Mouse (Mus musculus) cerebellum, adult 9-10 months (tissue): ENCODE measurements around the gene Cpeb3.
"Not testable (repeated sequence)": the region's sequence is repeated elsewhere in the genome, so short reads cannot be mapped to it uniquely, and the experiment has no call there.

Source experiments
- DNase-seq: peaks from one replicate; pipeline ENCODE4 v3.0.0; 2022

Cpeb3 gene

GRCm38 (mm10) chr19:37145401-37145800 lies 63.0 kb downstream of the Cpeb3 start:
- DNase-seq: no peak

GRCm38 (mm10) chr19:37141623-37142022 lies 66.8 kb downstream of the Cpeb3 start:
- DNase-seq: no peak

GRCm38 (mm10) chr19:37137133-37137532 lies 71.3 kb downstream of the Cpeb3 start:
- DNase-seq: no peak

GRCm38 (mm10) chr19:37135459-37135858 lies 72.9 kb downstream of the Cpeb3 start:
- DNase-seq: not testable (repeated sequence)

GRCm38 (mm10) chr19:37133666-37134065 lies 74.7 kb downstream of the Cpeb3 start:
- DNase-seq: no peak

GRCm38 (mm10) chr19:37131660-37132059 lies 76.7 kb downstream of the Cpeb3 start:
- DNase-seq: peak; percentile 31

- DNase-seq: no peak
Observed at GRCm38 (mm10) chr19:37128461-37128860, 79.9 kb downstream of the Cpeb3 start.

GRCm38 (mm10) chr19:37127018-37127567 lies 81.3 kb downstream of the Cpeb3 start:
- DNase-seq: no peak

- no peak for DNase-seq
Observed at GRCm38 (mm10) chr19:37124961-37125360, 83.4 kb downstream of the Cpeb3 start.

GRCm38 (mm10) chr19:37119281-37119680 lies 89.1 kb downstream of the Cpeb3 start:
- DNase-seq: no peak

- no peak for DNase-seq
Observed at GRCm38 (mm10) chr19:37115824-37116223, 92.6 kb downstream of the Cpeb3 start.

- DNase-seq: no peak
Observed at GRCm38 (mm10) chr19:37115374-37115773, 93.0 kb downstream of the Cpeb3 start.

- no peak for DNase-seq
Observed at GRCm38 (mm10) chr19:37111831-37112230, 96.6 kb downstream of the Cpeb3 start.

GRCm38 (mm10) chr19:37110494-37110893 lies 97.9 kb downstream of the Cpeb3 start:
- no peak for DNase-seq

- DNase-seq: no peak
Observed at GRCm38 (mm10) chr19:37109853-37110252, 98.5 kb downstream of the Cpeb3 start.

- no peak for DNase-seq
Observed at GRCm38 (mm10) chr19:37100689-37101088, 107.7 kb downstream of the Cpeb3 start.

- no peak for DNase-seq
Observed at GRCm38 (mm10) chr19:37095666-37096330, 112.6 kb downstream of the Cpeb3 start.

GRCm38 (mm10) chr19:37093181-37093580 lies 115.2 kb downstream of the Cpeb3 start:
- no peak for DNase-seq

GRCm38 (mm10) chr19:37090146-37091061 lies 118.0 kb downstream of the Cpeb3 start:
- DNase-seq: no peak

- no peak for DNase-seq
Observed at GRCm38 (mm10) chr19:37088043-37088748, 120.2 kb downstream of the Cpeb3 start.

GRCm38 (mm10) chr19:37084546-37084945 lies 123.9 kb downstream of the Cpeb3 start:
- DNase-seq: no peak

GRCm38 (mm10) chr19:37081467-37081866 lies 126.9 kb downstream of the Cpeb3 start:
- no peak for DNase-seq

GRCm38 (mm10) chr19:37079151-37079550 lies 129.2 kb downstream of the Cpeb3 start:
- peak; percentile 47 for DNase-seq
